Mouse (Mus musculus): ENCODE results near the gene Glb1l.

GRCm38 (mm10) chr1:75180105-75180590 lies 30.5 kb downstream of the Glb1l start, which contains the start of gene Abcb6:
- TF ChIP-seq CTCF (IDR thresholded peaks at IDR 0.05; ENCODE audit: extremely low read depth, insufficient read depth, low read length) (no peak), POLR2A (IDR thresholded peaks at IDR 0.05; ENCODE audit: extremely low read depth, insufficient read depth, low read length) (peak; percentile 75)

All from cortical plate, adult 2 months (tissue).